Mouse (Mus musculus) heart, postnatal 4 days (tissue): ENCODE data around the gene Bag6. TPM values are rescaled to one million over a fixed set of nuclear protein-coding genes. Genes with fewer than 3 reads are reported as not detected.

Experiments
- DNase-seq: peaks from one replicate; pipeline ENCODE4 v3.0.0; 2021
- total RNA-seq, 2 experiments: library from RNA; stranded (reverse); gene quantifications; 2 replicates each; pipeline ENCODE4 v1.2.3; 2021

The Bag6 gene
- total RNA-seq, 2 experiments from 2014 or later = 318 to 321 TPM

GRCm38 (mm10) chr17:35147922-35148639, 13.1 kb downstream of the Bag6 start:
- no peak for DNase-seq

GRCm38 (mm10) chr17:35152121-35152520, 17.1 kb downstream of the Bag6 start:
- no peak for DNase-seq

GRCm38 (mm10) chr17:35153077-35153476, 18.1 kb downstream of the Bag6 start:
- DNase-seq = no peak

GRCm38 (mm10) chr17:35153931-35154330, 19.0 kb downstream of the Bag6 start:
- DNase-seq = no peak

GRCm38 (mm10) chr17:35154616-35155015, 19.6 kb downstream of the Bag6 start:
- no peak for DNase-seq

- DNase-seq = no peak
These were observed 20.5 kb downstream of the Bag6 start for GRCm38 (mm10) chr17:35155451-35155850.

- no peak for DNase-seq
These were observed 21.7 kb downstream of the Bag6 start for GRCm38 (mm10) chr17:35156461-35157200.

- DNase-seq = no peak
These were observed 22.3 kb downstream of the Bag6 start for GRCm38 (mm10) chr17:35157254-35157653.

GRCm38 (mm10) chr17:35157661-35158175, 22.7 kb downstream of the Bag6 start:
- no peak for DNase-seq

- no peak for DNase-seq
These were observed 24.0 kb downstream of the Bag6 start for GRCm38 (mm10) chr17:35158850-35159593.

GRCm38 (mm10) chr17:35159638-35160037, 24.7 kb downstream of the Bag6 start:
- no peak for DNase-seq

- DNase-seq = no peak
These were observed 26.4 kb downstream of the Bag6 start for GRCm38 (mm10) chr17:35161421-35161820.

GRCm38 (mm10) chr17:35162121-35162520, 27.1 kb downstream of the Bag6 start:
- no peak for DNase-seq

GRCm38 (mm10) chr17:35162730-35163129, 27.8 kb downstream of the Bag6 start:
- DNase-seq = peak; percentile 54

GRCm38 (mm10) chr17:35163326-35164081, 28.5 kb downstream of the Bag6 start:
- DNase-seq = no peak

GRCm38 (mm10) chr17:35164218-35164567, 29.2 kb downstream of the Bag6 start:
- DNase-seq = no peak

- peak; percentile 98 for DNase-seq
These were observed 29.8 kb downstream of the Bag6 start, which contains the start of gene Prrc2a for GRCm38 (mm10) chr17:35164568-35165450. Gene Prrc2a (minus strand): TSS chr17:35164897.

GRCm38 (mm10) chr17:35165451-35166155, 30.6 kb downstream of the Bag6 start:
- no peak for DNase-seq

- DNase-seq = peak; percentile 61
These were observed 31.5 kb downstream of the Bag6 start for GRCm38 (mm10) chr17:35166352-35167035.

GRCm38 (mm10) chr17:35167794-35168193, 32.8 kb downstream of the Bag6 start:
- no peak for DNase-seq
